Mouse (Mus musculus) testis, postnatal 14 days (tissue): Measurements from ENCODE around the gene Bcar3.

ENCODE experiments used
- DNase-seq: peaks from one replicate; pipeline ENCODE4 v3.0.0; 2021; ENCODE audit warnings: low spot score

Gene Bcar3

DNA sequence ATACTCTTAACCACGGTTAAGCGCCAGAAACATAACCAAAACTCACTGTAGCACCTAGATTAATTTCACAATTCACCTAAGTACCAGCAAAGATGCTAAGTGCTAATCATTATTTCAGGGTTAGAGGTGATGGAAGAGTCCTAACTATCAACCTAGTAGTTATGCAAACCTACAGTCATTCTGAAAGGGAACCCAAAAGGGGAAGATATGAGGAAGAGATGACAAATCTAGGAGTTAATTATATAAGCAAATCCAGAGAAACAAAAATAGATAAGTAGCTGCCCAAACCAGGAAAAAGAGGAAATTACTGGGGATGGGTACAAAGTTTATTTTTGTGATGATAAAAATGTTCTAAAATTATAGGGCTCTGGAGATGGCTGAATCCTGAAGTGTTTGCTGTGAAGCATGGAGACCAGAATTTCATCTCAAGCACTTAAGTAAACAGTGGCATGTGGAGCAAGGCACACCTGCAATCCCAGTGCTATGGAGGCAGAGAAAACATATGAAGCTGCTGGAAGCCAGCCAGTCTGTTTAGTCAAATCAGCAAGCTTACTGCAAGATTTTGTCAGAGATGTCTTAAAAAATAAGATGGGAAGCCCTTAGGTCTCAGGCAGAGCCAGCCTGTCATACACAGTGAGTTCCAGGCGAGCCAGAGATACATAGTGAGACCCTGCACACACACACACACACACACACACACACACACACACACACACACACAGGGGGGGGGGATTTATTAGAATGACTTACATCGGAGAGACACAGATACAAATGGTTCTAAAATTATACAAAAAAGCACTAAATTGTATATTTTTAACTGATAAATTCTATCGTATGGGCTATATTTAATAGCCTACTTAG lies 279.7 kb downstream of the Bcar3 start:
- DNase-seq: no peak

DNA sequence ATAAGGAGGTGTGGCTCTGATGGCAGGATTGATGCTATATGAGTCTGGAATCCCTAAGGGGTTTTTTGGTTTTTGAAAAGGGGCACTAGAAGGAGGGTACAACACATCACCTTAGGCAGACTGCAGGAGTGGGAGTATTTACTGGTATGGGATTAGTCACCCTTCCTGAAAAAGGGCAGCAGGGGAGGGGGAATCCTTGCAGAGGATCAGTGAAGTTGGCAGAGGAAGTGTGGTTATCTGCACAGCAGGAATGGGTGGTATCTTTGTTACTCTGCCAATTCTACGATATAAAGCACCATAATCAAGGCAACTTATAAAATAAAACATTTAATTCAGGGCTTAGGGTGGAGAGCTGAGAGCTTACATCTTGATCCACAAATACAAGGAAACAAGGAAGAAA lies 281.0 kb downstream of the Bcar3 start:
- no peak for DNase-seq

DNA sequence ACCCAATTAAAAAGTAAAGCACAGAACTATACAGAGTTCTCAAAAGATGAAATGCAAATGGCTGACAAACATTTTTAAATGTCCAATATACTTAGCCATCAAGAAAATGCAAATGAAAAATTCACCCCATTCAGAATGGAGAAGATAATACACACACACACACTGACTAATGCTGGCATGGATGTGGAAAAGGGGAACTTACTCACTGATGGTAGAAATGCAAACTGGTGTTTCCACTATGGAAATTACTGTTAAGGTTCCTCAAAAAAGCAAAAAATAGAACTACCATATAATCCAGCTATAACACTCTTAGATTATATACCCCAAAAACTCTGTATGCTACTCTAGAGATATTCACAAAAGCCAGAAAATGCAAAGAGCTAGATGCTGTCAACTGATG lies 283.4 kb downstream of the Bcar3 start:
- DNase-seq: no peak
